Mouse (Mus musculus) macrophage (primary cell): ENCODE measurements around the gene Bcl2l15. TPM values are rescaled to one million over a fixed set of nuclear protein-coding genes. Genes with fewer than 3 reads are reported as not detected.
"Not testable (repeated sequence)": the region's sequence is repeated elsewhere in the genome, so short reads cannot be mapped to it uniquely, and the experiment has no call there.

ENCODE experiments used
- H3K27ac ChIP-seq: fragments of 350-480 bp; formaldehyde crosslinking; 2 replicates; pipeline ENCODE4 v1.9.0; 2021
- H3K36me3 ChIP-seq: fragments of 350-480 bp; formaldehyde crosslinking; 2 replicates; pipeline ENCODE4 v1.9.0; 2021; ENCODE audit errors: inconsistent target
- H3K4me3 ChIP-seq: fragments of 350-480 bp; formaldehyde crosslinking; 2 replicates; pipeline ENCODE4 v1.9.0; 2021; ENCODE audit errors: inconsistent target
- H3K79me2 ChIP-seq: fragments of 350-480 bp; formaldehyde crosslinking; 2 replicates; pipeline ENCODE4 v1.9.0; 2021; ENCODE audit errors: inconsistent target
- WGBS: methylation state at CpG from one replicate; pipeline ENCODE4 v1.1.7; 2026; ENCODE audit warnings: inconsistent platforms; ENCODE audit not compliant: missing documents; 5-methylcytosine and 5-hydroxymethylcytosine counted together
- polyA plus RNA-seq: library from polyadenylated mRNA; stranded (reverse); fragments of 250-400 nt; gene quantifications from 3 replicates; pipeline ENCODE4 v1.2.4, GENCODE M21; 2018; ENCODE audit warnings: inconsistent platforms

Gene Bcl2l15
- polyA plus RNA-seq, 1 experiment from 2014 or later = not detected

GRCm38 (mm10) chr3:103805671-103806070 is 26.7 kb upstream of the Bcl2l15 start:
- H3K4me3 ChIP-seq = no peak overlapping the region
- peak overlapping the region; percentile 31 for H3K27ac ChIP-seq
- H3K79me2 ChIP-seq = peaks cover 55% of the 10 kb centered on the region
- H3K36me3 ChIP-seq = no peaks in the 10 kb centered on the region; the same call in 1 of the 2 replicates
- 50% methylated on average over 1 of the region's 1 CpGs for whole genome bisulfite sequencing

- Histone ChIP-seq H3K36me3 (peaks cover 17% of the 10 kb centered on the region), H3K27ac (peak within 1 kb of the TSS; percentile 83), H3K4me3 (peak within 1 kb of the TSS; percentile 95), H3K79me2 (peaks cover 55% of the 10 kb centered on the region)
- under 1% methylated on average over 58 of the region's 70 CpGs for WGBS
These were observed 23.3 kb upstream of the Bcl2l15 start, which contains the start of the genes Dclre1b, Ap4b1 and Gm43064 for GRCm38 (mm10) chr3:103808891-103809798. Gene Dclre1b, minus strand, starts transcription at chr3:103809444. Gene Ap4b1, plus strand, starts transcription at chr3:103809520. Gene Gm43064, plus strand, starts transcription at chr3:103809573.

- Histone ChIP-seq H3K27ac (peak overlapping the region; percentile 83), H3K4me3 (peak overlapping the region; percentile 78), H3K79me2 (peaks cover 51% of the 10 kb centered on the region), H3K36me3 (peaks cover 23% of the 10 kb centered on the region)
- WGBS = under 1% methylated on average over 13 of the region's 14 CpGs
These were observed 22.6 kb upstream of the Bcl2l15 start for GRCm38 (mm10) chr3:103809799-103810150.

- Histone ChIP-seq H3K4me3 (no peak overlapping the region), H3K36me3 (peaks cover 30% of the 10 kb centered on the region), H3K27ac (no peak overlapping the region), H3K79me2 (peaks cover 45% of the 10 kb centered on the region)
- WGBS = 94% methylated on average over 6 of the region's 6 CpGs
These were observed 21.4 kb upstream of the Bcl2l15 start for GRCm38 (mm10) chr3:103810967-103811366.

- H3K36me3 ChIP-seq = no peaks in the 10 kb centered on the region
- no peak overlapping the region for H3K4me3 ChIP-seq
- no peaks in the 10 kb centered on the region for H3K79me2 ChIP-seq
- no peak overlapping the region for H3K27ac ChIP-seq
These were observed 4.9 kb upstream of the Bcl2l15 start for GRCm38 (mm10) chr3:103827548-103827947.

GRCm38 (mm10) chr3:103829036-103829435 is 3.4 kb upstream of the Bcl2l15 start:
- no peak overlapping the region for H3K4me3 ChIP-seq
- 85% methylated on average over 3 of the region's 3 CpGs for WGBS
- no peaks in the 10 kb centered on the region for H3K79me2 ChIP-seq
- H3K27ac ChIP-seq = no peak overlapping the region
- no peaks in the 10 kb centered on the region for H3K36me3 ChIP-seq

- H3K79me2 ChIP-seq, H3K4me3 ChIP-seq, H3K36me3 ChIP-seq, H3K27ac ChIP-seq: not testable (repeated sequence)
- WGBS = 14% methylated on average over 1 of the region's 1 CpGs
These were observed 1.7 kb upstream of the Bcl2l15 start for GRCm38 (mm10) chr3:103830681-103831080.

- H3K27ac ChIP-seq = no peak overlapping the region
- H3K36me3 ChIP-seq = no peaks in the 10 kb centered on the region
- no peak overlapping the region for H3K4me3 ChIP-seq
- H3K79me2 ChIP-seq = no peaks in the 10 kb centered on the region
- 98% methylated on average over 7 of the region's 7 CpGs for WGBS
These were observed 1.3 kb upstream of the Bcl2l15 start for GRCm38 (mm10) chr3:103831146-103831545.

- H3K4me3 ChIP-seq = no peak overlapping the region
- H3K27ac ChIP-seq = no peak overlapping the region
- no peaks in the 10 kb centered on the region for H3K36me3 ChIP-seq
- no peaks in the 10 kb centered on the region for H3K79me2 ChIP-seq
- 89% methylated on average over 2 of the region's 2 CpGs for whole genome bisulfite sequencing
These were observed 1.6 kb downstream of the Bcl2l15 start for GRCm38 (mm10) chr3:103834001-103834400.

GRCm38 (mm10) chr3:103835272-103835950 is 3.0 kb downstream of the Bcl2l15 start:
- H3K4me3 ChIP-seq = no peak overlapping the region
- no peaks in the 10 kb centered on the region for H3K36me3 ChIP-seq
- H3K27ac ChIP-seq = no peak overlapping the region
- H3K79me2 ChIP-seq = no peaks in the 10 kb centered on the region
- WGBS = 85% methylated on average over 6 of the region's 6 CpGs

- no peaks in the 10 kb centered on the region for H3K79me2 ChIP-seq
- no peak overlapping the region for H3K27ac ChIP-seq
- WGBS = 75% methylated on average over 10 of the region's 10 CpGs
- H3K36me3 ChIP-seq = no peaks in the 10 kb centered on the region
- H3K4me3 ChIP-seq = no peak overlapping the region
These were observed 3.5 kb downstream of the Bcl2l15 start for GRCm38 (mm10) chr3:103835951-103836310.

- H3K36me3 ChIP-seq = no peaks in the 10 kb centered on the region
- 98% methylated on average over 5 of the region's 5 CpGs for WGBS
- no peak overlapping the region for H3K27ac ChIP-seq
- H3K79me2 ChIP-seq = no peaks in the 10 kb centered on the region
- H3K4me3 ChIP-seq = no peak overlapping the region
These were observed 4.1 kb downstream of the Bcl2l15 start for GRCm38 (mm10) chr3:103836453-103836852.

GRCm38 (mm10) chr3:103839711-103840110 is 7.3 kb downstream of the Bcl2l15 start:
- no peak overlapping the region for H3K4me3 ChIP-seq
- H3K27ac ChIP-seq = no peak overlapping the region
- no peaks in the 10 kb centered on the region for H3K79me2 ChIP-seq
- 94% methylated on average over 6 of the region's 6 CpGs for WGBS
- H3K36me3 ChIP-seq = no peaks in the 10 kb centered on the region

GRCm38 (mm10) chr3:103840195-103840594 is 7.8 kb downstream of the Bcl2l15 start:
- H3K36me3 ChIP-seq, H3K79me2 ChIP-seq, H3K4me3 ChIP-seq, H3K27ac ChIP-seq: not testable (repeated sequence)
- 88% methylated on average over 3 of the region's 3 CpGs for WGBS

GRCm38 (mm10) chr3:103840946-103841345 is 8.5 kb downstream of the Bcl2l15 start:
- H3K36me3 ChIP-seq, H3K27ac ChIP-seq, H3K4me3 ChIP-seq, H3K79me2 ChIP-seq: not testable (repeated sequence)
- 52% methylated on average over 6 of the region's 7 CpGs for WGBS
